Mouse (Mus musculus): ENCODE measurements around the gene Gm21830.
"Not testable (repeated sequence)": the region's sequence is repeated elsewhere in the genome, so short reads cannot be mapped to it uniquely, and the experiment has no call there.

The Gm21830 gene

DNA sequence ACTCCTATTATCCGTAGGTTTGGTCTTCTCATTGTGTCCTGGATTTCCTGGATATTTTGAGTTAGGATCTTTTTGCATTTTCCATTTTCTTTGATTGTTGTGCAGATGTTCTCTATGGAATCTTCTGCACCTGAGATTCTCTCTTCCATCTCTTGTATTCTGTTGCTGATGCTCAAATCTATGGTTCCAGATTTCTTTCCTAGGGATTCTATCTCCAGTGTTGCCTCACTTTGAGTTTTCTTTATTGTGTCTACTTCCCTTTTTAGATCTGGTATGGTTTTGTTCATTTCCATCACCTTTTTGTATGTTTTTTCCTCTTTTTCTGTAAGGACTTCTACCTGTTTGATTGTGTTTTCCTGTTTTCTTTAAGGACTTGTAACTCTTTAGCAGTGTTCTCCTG lies at the start of gene Gm21830:
Gene Gm21830 (plus strand): TSS at position 301 of the 400 bp plus-strand sequence.
- DNase-seq (ENCODE audit: low spot score in 2 of 2): not testable (repeated sequence)

GRCm38 (mm10) chr2:67364506-67364905 lies 49.0 kb upstream of the Gm21830 start:
- DNase-seq (ENCODE audit: low spot score in 2 of 2): no peak

DNA sequence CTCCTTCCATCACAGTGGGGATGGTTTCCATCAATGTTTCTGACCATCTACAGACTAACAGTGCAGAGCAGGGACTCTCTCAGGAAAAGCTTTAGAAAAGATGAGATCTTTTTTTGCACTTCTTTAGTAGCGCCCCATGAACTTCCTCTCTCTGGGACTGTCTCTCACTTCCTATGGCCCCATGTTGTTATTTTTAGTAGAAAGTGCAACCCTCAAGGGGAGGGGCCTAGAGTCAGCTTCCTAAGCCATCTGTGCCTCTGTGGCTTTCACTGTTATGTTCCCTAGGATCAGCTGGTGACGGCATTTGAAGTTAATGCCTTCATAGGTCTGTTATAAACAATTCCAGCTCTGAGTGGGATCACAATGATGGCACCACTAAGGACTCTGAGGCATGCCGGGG lies 35.0 kb upstream of the Gm21830 start:
- DNase-seq (ENCODE audit: low spot score in 2 of 2): peak in 1 of 2 experiments; percentile 10

- no peak for DNase-seq (ENCODE audit: low spot score in 2 of 2)
Measured at GRCm38 (mm10) chr2:67420853-67421252, 7.3 kb downstream of the Gm21830 start.

DNA sequence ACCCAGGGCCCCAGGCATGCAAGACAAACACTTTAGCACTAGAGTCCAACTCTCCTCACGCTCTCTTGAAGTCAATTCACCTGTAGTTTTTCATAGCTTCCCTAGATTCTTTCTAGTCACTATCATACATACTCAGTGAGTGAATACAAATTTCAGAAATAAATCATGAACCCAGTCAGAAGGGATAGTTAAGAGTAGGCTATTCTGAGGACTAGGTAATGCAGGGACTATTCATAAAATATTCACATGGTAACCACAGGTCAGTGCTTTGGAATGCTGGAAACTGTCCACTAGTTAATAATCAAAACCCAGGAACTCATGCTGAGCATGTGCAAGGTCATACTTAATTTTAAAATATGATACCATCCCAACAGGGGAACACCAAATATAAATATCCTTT lies 9.3 kb downstream of the Gm21830 start:
- no peak for DNase-seq (ENCODE audit: low spot score in 2 of 2)

DNA sequence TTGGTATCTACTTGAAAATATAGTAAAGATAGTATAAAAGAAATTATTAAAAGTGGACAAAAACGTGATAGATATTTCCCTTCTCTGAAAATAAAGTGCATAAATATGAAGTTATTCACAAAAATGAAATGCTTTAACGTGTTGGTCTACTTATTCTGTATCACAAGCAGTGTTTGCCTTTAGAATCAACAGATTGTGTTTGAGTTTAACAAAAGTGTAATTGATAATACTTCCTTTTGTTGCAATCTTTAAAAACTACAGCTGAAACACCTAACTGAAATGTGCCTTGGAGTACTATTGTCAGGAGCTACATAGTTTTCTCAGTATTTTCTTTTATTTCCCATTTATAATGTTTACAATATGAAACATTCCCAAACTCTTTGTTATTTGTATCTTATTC lies 19.6 kb downstream of the Gm21830 start, which contains the start of gene Gm26727:
Gene Gm26727 (minus strand): TSS at position 101 of the 400 bp plus-strand sequence.
- DNase-seq (ENCODE audit: low spot score in 2 of 2): no peak

GRCm38 (mm10) chr2:67438309-67438708 lies 24.8 kb downstream of the Gm21830 start:
- DNase-seq (ENCODE audit: low spot score in 2 of 2): no peak

DNA sequence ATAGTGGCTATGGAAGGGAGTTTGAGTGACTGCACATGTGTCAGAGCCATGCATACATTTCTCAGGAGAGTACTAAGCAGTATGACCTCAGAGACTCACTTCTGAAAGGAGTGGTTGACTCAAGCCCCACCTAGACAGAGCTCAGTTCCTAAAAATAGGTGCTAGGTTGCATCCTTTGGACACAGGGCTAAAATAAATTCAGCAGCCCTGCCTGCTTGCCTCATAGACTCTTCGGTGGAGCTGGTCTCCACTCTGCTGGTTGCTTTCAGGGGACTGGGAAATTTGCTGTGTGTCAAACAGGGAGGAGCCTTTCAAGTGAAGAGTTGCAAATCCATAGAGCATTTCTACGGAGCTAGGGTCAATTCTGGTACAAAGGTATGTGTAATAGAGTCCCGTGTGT lies 32.3 kb downstream of the Gm21830 start, which contains the start of gene Xirp2:
Gene Xirp2 (plus strand): TSS at position 223 of the 400 bp plus-strand sequence.
- DNase-seq (ENCODE audit: low spot score in 2 of 2): peak; percentile 45 to 65

DNA sequence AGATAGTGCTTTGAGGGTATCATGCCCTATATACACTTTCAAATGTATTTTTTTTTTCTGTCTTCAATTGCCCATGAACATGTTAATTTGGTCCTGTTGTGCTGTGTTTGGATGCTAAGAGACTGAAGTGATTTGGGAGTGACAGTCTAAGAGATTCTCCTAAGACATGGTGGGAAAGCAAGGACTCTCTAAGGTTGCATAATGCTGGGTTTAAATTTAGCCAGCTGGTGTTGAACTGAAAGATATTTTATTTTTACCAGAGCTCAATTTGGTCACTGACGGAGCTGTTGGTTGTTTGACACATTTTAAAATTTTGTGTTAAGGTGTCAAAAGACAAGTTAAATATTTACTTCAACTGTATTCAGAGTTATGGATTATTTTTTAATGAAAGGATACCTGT lies 33.2 kb downstream of the Gm21830 start:
- peak; percentile 9 to 12 for DNase-seq (ENCODE audit: low spot score in 2 of 2)

- peak in 1 of 2 experiments; percentile 11 for DNase-seq (ENCODE audit: low spot score in 2 of 2)
Measured at GRCm38 (mm10) chr2:67447206-67447605, 33.7 kb downstream of the Gm21830 start.

- no peak for DNase-seq (ENCODE audit: low spot score in 2 of 2)
Measured at GRCm38 (mm10) chr2:67460857-67461256, 47.3 kb downstream of the Gm21830 start.

- no peak for DNase-seq (ENCODE audit: low spot score in 2 of 2)
Measured at GRCm38 (mm10) chr2:67467036-67467435, 53.5 kb downstream of the Gm21830 start.

DNA sequence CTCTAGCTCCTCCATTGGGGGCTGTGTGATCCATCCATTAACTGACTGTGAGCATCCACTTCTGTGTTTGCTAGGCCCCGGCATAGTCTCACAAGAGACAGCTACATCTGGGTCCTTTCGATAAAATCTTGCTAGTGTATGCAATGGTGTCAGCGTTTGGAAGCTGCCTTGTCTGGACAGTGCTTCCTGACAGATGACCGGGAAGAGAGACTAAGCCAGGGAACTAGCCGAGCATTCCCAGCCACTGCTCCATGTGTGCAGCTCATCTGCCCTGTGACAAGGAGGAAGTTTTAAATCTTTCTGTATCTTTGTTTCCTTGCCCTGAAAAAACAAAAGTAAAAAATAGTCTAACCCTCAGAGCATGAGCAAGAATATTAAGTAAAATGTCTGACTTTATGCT lies 56.5 kb downstream of the Gm21830 start:
- not testable (repeated sequence) for DNase-seq (ENCODE audit: low spot score in 2 of 2)

GRCm38 (mm10) chr2:67477753-67478152 lies 64.2 kb downstream of the Gm21830 start:
- peak in 1 of 2 experiments; percentile 20 for DNase-seq (ENCODE audit: low spot score in 2 of 2)

- DNase-seq (ENCODE audit: low spot score in 2 of 2): peak; percentile 19 to 23
Measured at GRCm38 (mm10) chr2:67481051-67481450, 67.5 kb downstream of the Gm21830 start.

All from heart, adult 9 months (tissue).